Mouse (Mus musculus) effector memory CD4-positive, alpha-beta T cell, adult 7 months (primary cell): ENCODE results near the gene Eml3. TPM values are rescaled to one million over a fixed set of nuclear protein-coding genes. Genes with fewer than 3 reads are reported as not detected.

Experiments
- polyA plus RNA-seq: library from polyadenylated mRNA; unstranded; fragments of 100-300 nt; shearing (Covaris generic); gene quantifications from one replicate; pipeline ENCODE4 v1.2.1, GENCODE M21; 2017

Gene Eml3
- polyA plus RNA-seq = 74.5 TPM

DNA sequence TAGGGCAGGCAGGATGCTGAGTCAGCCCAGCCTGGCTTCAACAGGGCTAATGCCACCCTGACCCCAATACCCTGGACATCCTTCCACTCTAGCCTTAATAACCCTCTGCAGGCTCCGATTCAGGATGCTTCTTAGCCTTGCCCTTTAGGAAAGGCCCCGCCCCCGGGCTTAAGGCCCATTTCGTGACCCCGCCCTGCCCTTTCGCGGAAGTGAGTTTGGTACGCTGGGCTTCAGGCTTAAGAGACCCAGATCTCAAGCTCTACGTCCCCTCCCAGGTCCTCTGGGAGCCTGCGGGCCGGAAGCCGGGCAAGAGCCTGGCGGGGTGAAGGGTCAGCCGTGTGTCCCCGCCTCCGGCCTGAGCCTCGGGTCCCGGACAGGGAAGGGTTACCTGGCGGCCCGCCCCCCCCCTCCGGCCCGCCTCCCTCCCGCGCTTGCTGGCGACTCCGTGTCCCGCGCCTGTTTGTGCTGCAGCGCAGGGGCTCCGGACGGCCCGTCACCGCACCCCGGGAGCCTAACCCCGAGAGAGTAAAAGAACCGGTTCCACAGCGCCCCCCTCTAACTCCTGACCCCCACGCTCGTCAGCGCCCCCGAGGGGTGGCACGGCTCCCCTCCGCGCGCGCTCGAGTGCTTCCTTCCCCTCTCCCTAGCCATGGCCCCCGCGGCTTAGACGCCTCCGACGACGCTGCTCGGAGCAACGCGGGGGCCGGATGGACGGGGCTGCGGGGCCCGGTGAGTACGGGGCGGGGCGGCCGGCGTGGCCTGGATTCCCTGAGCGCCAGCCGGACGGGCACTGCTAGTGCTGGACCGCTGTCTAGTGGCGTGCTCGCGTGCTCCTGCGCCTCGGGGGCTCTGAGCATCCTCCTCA is at the start of gene Eml3, which contains the start of gene Rom1:
Eml3 (plus strand) TSS at position 329 of the 865 bp plus-strand sequence.
Rom1 (minus strand) TSS at position 133 of the 865 bp plus-strand sequence.

DNA sequence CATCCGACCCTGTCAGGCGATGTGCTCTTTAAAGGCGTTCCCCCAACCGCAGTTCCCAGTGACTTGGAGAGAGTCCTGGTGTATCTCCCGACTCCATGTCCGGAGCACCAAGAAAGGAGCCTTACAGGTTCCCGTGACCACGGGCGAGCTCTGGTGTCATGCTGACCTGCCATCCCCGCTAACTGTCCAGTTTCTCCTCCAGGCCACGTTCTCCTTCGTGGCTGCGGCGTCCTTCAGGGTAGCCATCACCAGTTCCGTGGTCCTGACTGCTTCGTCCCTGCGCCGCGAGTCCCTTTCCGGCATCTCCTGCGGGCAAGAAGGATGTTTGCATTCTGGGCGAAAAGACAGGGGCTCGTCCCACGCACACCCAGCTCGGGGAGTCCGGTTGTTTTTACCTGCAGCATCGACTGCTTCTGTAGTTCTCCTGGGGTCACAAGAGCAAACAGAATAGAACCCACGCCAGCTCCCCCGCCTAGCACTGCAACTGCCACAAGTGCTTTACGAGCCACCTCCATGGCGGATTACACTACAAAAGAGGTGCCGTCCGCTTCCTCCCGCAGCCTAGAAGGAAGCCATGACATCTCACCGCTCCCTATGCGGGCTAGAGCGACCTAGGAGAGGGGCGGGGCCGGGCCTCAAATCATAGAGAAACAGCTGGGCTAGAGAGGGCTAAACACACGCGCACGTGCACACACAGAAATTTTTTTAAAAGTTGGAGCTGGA is 48.9 kb upstream of the Eml3 start, which contains the start of gene Uqcc3:
Uqcc3 (minus strand) TSS at position 613 of the 723 bp plus-strand sequence.

DNA sequence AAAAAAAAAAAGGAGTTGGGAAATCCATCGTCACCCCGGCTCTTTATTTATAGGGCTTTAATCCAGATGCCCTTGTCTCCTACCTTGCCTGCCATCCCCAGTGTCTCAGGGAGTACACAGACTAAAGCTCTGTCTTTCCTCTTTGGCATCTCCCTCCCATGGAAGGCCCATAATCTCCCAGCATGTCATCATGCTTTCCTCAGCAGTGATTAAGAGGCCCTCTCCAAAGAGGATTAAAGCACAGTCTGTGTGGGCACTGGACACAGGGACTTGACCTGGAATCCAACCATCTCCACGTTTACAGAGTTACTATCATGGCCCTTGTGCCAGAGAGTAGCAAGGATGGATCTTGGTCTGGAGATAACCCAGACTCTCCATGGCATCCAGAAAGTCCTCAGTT is 45.7 kb upstream of the Eml3 start, which contains the start of the genes Lbhd1 and Gm49403:
Lbhd1 (plus strand) TSS at position 117 of the 400 bp plus-strand sequence.
Gm49403 (plus strand) TSS at position 315 of the 400 bp plus-strand sequence.

DNA sequence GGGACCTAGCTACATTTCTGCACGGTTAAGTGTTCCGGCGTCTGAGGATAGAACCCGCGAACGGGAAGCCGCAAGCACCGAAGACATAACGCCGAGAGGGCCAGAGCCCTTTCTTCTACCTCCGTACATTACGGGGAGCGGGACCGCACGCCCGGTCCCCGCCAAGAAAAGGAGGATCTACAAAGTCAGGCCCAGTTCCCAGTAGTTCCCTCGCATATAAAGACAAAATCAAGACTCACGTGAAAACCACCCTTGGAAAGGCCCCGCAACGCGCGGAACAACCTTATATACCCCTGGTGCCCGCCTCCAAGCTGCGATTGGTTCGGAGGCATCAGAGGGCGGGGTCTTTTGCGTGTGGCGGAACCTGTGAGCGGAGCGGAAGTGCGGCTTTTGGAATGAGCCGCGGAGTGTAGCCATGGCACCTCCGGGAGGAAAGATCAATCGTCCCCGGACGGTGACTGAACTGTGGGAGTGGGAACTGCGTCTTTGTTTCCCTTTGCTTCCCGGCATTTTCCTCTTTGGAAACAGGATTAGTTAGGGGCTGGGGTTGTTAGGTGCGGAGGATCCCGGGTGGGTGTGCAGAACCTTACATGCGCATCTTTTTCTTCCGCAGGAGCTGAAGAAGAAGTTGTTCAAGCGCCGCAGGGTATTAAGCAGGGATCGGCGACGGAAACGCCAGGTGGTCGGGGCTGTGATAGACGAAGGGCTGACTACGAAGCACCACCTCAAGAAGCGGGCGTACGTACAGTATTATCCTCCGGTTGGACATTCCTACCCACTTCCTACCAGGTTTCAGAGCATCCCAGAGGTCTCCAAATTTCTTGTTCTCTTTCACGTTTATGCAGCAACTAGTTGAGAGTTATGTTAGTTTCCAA is 40.6 kb upstream of the Eml3 start, which contains the start of the genes 1810009A15Rik and Gm49416:
1810009A15Rik (plus strand) TSS at position 343 of the 875 bp plus-strand sequence.
Gm49416 (plus strand) TSS at position 416 of the 875 bp plus-strand sequence.

DNA sequence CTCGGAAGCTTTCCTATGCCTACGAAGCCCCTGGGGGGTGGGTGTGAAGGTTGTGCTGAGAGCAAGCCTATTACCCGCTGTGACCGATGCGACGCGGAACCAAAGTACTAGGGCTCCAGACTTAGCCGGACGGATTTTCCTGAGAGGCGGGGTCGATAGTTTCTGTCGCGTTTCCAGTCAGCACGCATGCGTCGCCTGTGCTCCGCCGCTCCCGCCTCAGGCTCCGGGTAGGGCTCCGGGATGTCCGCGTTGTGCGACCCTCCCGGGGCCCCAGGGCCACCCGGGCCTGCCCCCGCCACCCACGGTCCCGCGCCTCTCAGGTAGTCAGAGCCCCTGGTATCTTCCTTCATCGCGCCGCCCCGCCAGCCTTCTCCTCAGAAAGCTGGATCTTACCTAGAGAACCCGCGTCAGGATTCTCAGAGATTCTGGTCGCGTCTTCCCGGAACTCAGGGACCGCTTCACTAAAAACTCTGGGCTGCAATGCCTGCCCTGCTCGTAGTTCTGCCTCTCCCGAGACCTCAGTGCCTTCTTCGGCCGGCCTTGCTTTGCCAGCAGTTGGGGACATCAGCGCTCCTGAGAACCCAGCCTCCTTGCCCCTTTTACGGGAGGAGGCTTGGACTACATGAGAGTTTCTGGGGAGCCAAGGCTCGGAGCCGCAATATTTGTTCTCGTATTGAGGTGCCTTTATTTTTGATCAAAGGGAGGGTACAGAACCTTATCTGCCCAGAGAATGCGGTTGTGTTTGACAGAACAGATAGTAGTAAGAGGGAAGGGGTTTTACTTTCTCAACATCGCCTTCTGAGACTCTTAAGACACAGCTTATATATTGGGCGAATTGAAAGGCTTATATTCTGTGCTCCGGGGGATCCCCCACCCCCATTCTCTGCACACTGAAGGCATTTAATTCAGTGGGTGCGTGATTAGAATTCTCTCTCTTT is 36.3 kb upstream of the Eml3 start, which contains the start of gene Ints5:
Ints5 (plus strand) TSS at position 177 of the 938 bp plus-strand sequence.

DNA sequence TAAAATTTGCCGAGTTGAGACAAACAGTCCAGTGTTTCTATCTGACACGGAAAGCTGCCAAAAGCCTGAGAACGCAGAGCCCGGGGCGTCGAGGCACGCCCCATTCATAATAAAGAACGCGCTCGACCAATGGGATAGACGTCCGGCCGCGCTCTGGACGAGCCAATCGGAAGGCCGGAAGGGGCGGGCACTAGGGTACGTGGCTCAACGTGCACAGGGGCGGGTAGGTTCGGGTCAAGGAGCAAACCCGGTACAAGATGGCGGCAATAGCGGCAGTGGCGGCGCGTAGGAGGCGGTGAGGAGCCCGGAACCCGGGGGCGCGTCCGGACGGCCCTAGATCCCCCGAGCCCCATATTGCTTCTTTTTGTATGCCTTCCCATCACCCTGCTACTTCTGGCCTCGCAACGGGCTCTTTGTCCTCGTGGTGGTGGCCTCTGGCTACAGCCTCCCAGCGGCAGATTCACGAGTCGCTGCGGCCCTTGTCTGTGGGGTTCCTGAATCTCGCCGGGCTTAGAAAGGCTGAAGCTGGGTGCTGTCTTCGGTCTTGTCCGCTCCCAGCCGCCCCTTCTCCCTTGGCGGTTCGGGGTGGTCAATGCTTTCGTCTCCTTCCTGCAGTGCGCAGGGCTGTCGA is 31.4 kb upstream of the Eml3 start, which contains the start of gene Ganab:
Ganab (plus strand) TSS at position 207 of the 631 bp plus-strand sequence.

DNA sequence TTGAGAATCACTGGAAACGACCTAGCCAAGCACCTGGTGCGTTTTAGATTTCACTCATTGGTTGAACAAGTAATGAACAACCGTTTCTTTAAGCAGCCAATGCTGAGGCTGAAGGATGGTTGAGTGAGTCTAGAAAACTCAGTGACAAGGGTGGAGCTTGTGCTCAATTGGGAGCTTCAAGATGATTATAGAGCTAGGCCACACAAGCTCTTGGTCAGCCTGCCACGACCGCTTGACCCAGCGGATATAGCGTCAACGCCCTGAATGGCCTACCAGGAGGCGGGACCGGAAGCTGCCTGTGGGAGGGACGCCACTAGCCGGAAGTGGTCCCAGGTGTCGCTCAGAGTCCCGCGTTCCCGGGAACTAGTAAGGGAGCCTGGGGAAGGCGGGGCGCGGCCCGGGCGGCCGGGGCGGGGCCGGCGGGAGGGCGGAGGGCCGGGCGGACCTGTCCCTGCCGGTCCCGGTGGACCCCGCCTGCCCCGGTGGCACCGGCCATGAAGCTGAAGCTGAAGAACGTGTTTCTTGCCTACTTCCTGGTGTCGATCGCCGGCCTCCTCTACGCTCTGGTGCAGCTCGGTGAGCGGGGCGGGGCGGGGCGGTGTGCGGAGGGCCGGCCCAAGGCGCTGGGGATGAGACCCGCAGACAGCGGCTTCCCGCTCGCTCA is 9.1 kb upstream of the Eml3 start, which contains the start of gene B3gat3:
B3gat3 (plus strand) TSS at position 302 of the 664 bp plus-strand sequence.

DNA sequence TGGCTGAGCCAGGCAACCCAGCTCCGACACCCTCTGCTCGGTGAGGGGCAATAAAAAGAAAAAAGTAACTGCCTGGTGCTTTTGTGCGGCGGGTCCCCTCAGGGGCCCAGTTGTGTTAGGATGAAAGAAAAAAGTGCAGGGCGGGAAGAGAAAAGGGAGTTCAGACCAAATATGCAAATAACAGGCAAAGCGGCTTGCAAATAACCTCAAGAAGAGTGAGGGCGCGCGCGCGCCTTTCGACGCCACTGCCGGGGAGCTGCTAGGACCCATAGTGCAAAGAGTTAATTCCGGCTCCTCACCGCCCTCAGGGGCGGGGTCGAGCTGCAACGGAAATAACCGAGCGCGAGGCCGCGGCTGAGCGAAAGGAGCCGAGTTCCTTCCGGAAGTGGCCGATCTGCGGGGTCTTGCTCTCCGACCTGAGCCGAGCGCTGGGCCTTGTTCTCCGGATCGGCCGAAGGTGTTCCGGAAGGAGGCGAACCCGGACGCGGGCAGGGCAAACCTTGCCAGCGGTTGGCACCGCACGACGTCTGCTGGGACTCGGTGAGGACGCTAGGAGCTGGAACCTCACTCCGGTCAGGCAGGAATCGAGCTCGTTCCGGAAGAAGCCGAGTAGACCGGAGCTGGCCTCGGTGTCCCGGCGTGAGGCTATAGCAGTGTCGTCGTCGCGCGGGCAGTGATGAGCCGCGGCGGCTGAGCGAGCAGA is 12.3 kb downstream of the Eml3 start, which contains the start of gene Mta2:
Mta2 (plus strand) TSS at position 361 of the 703 bp plus-strand sequence.

DNA sequence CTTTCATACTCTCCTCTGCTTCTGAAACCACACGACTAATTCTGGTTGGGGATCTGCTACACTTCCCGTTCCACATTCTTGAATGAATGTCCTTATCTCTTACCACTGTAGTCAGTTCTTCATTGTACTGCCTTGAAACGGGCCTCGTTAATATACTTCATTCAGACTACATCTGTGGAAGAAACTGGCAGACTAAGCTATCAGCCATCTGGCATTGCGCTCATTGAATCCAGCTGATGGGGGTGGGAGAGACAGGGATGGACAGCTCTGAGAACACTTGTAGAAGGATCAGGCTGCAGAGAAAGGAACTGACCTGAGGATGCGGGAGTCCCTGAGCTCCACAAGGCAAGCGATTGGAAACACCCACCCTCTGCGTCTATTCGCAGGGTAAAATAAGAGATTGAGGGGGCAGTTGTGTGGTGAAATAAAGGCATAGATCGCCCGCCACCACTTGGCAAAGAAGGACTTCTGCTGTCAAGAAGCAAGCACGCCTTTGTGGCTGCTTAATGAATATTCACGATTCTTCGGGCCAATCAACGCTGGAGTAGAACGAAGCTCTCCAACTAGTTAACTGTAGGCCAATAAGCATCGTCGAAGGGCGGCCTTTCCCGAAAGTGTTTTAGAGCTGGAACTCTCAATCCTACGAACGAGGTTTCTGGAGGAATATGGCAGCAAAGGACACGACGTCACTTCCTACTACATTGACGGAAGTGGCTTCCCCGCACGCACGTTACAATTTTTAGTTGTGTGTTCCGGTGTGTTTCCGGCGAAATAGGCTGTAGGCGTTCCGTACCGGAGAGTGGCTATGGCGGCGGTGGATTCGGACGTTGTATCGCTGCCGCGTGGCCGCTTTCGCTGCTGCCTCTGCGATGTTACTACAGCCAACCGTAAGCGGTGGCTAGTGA is 24.0 kb downstream of the Eml3 start, which contains the start of gene Tut1:
Tut1 (plus strand) TSS at position 713 of the 905 bp plus-strand sequence.

DNA sequence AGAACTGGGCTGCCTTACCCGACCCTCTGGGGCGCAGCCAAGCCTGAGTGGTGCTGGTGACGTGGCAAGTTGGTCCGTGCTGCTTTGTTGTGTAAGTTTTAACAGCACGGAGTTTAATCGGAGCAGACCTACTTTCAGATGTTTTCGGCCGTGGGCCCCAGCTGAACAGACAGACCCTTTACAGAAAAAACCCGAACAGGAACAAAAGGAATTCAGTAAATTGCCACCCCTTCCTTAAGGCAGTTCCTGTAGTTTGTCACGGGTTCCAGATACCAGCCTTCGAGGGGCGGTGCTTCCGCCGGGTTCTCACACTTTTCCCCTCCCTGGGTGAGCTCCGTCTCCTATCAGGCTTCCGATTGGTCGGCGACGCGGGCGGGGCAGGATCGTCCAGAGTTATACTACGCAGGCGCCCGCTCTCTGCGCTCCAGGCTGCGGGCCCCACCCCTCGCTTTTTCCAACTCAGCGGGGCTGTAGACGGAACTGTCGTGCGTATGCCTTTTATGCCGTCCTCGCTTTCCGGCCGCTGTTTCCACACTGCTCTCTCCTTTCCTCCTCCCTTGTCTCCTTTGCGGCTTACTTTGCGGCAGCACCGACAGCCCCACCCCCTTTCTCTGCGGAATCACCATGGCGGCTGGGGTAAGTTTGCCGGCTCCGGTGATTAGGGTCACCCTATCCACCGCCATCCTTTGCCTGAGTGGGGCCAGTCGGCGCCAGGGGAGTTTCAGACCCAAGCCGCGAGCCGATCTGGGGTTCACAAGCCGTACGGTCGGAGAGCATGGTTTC is 37.4 kb downstream of the Eml3 start, which contains the start of gene Eef1g:
Eef1g (plus strand) TSS at position 452 of the 783 bp plus-strand sequence.

DNA sequence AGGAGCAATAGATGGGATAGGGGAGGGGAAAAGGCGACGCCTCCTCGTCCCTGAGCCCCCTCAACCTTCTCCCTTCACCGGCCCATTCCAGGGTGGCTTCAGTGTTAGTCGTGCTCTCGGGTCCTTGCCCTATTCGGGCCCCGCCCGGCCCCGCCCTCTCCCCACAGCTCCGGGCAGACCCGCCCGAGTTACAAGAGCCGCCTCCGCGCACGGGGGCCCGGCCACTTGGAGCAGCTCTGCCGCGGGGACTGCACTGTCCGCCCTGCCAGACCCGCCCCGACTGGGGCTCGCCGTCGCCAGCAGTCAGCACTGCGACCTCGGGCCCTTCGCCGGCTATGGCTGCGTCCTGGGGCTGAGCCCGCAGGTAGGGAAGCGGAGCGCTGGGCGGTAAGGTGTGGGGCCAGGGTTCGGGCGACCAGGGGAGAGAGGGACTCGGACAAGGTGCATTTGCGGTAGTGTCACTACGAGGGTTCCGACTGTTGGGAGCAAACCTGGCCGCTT is 59.8 kb downstream of the Eml3 start, which contains the start of gene Ahnak:
Ahnak (plus strand) TSS at position 219 of the 501 bp plus-strand sequence.

Other genes starting within 250 kb of the Eml3 start
- gene Slc3a2, start 206.2 kb upstream of the Eml3 start, polyA plus RNA-seq = 497 TPM
- gene Wdr74, start 193.7 kb upstream of the Eml3 start, polyA plus RNA-seq = 105 TPM
- 1.5 TPM for gene 1700092M07Rik, start 188.8 kb upstream of the Eml3 start, polyA plus RNA-seq
- 223 TPM for gene Stx5a, start 188.1 kb upstream of the Eml3 start, polyA plus RNA-seq
- gene Nxf1, start 172.5 kb upstream of the Eml3 start, polyA plus RNA-seq = 365 TPM
- gene Tmem223, start 158.6 kb upstream of the Eml3 start, polyA plus RNA-seq = 38.6 TPM
- 172 TPM for gene Tmem179b, start 155.1 kb upstream of the Eml3 start, polyA plus RNA-seq
- 8.1 TPM for gene Taf6l, start 143.1 kb upstream of the Eml3 start, polyA plus RNA-seq
- 68.3 TPM for gene Polr2g, start 131.0 kb upstream of the Eml3 start, polyA plus RNA-seq
- 0.18 TPM for gene Zbtb3, start 127.0 kb upstream of the Eml3 start, polyA plus RNA-seq
- gene Ttc9c, start 110.2 kb upstream of the Eml3 start, polyA plus RNA-seq = 31.0 TPM
- 7.6 TPM for gene Hnrnpul2, start 109.5 kb upstream of the Eml3 start, polyA plus RNA-seq
- gene AC129217.1, start 99.8 kb upstream of the Eml3 start, polyA plus RNA-seq = not detected
- 85.2 TPM for gene Bscl2, start 92.1 kb upstream of the Eml3 start, polyA plus RNA-seq
- 0.49 TPM for gene Gng3, start 90.4 kb upstream of the Eml3 start, polyA plus RNA-seq
- not detected for gene Lrrn4cl, start 78.8 kb upstream of the Eml3 start, polyA plus RNA-seq
- gene Ubxn1, start 58.1 kb upstream of the Eml3 start, polyA plus RNA-seq = 133 TPM
- 30.0 TPM for gene Uqcc3, start 48.6 kb upstream of the Eml3 start, polyA plus RNA-seq
- gene Lbhd1, start 45.8 kb upstream of the Eml3 start, polyA plus RNA-seq = 40.0 TPM
- gene Gm49403, start 45.6 kb upstream of the Eml3 start, polyA plus RNA-seq = not detected
- 32.1 TPM for gene 1810009A15Rik, start 40.7 kb upstream of the Eml3 start, polyA plus RNA-seq
- not detected for gene Gm49416, start 40.6 kb upstream of the Eml3 start, polyA plus RNA-seq
- gene Ints5, start 36.5 kb upstream of the Eml3 start, polyA plus RNA-seq = 34.6 TPM
- 91.0 TPM for gene Ganab, start 31.5 kb upstream of the Eml3 start, polyA plus RNA-seq
- gene B3gat3, start 9.2 kb upstream of the Eml3 start, polyA plus RNA-seq = 57.0 TPM
- 4.5 TPM for gene Rom1, start 196 bp upstream of the Eml3 start, polyA plus RNA-seq
- gene Mta2, start 12.3 kb downstream of the Eml3 start, polyA plus RNA-seq = 211 TPM
- gene Tut1, start 24.3 kb downstream of the Eml3 start, polyA plus RNA-seq = 55.0 TPM
- 259 TPM for gene Eef1g, start 37.5 kb downstream of the Eml3 start, polyA plus RNA-seq
- gene Ahnak, start 59.7 kb downstream of the Eml3 start, polyA plus RNA-seq = 193 TPM
- gene Scgb1a1, start 158.4 kb downstream of the Eml3 start, polyA plus RNA-seq = not detected
- gene Asrgl1, start 206.1 kb downstream of the Eml3 start, polyA plus RNA-seq = 29.7 TPM